Mouse (Mus musculus) ES-Bruce4 (cell line): ENCODE results near the gene Ano6. TPM values are rescaled to one million over a fixed set of nuclear protein-coding genes. Genes with fewer than 3 reads are reported as not detected.
"Not testable (repeated sequence)": the region's sequence is repeated elsewhere in the genome, so short reads cannot be mapped to it uniquely, and the experiment has no call there.

Experiments used
- H3K27ac ChIP-seq: 2 replicates; pipeline ENCODE4 v1.5.1; 2012; ENCODE audit warnings: low read length, inconsistent platforms; ENCODE audit not compliant: insufficient read depth
- H3K27me3 ChIP-seq: 2 replicates; pipeline ENCODE4 v1.6.1; 2012; ENCODE audit warnings: mild to moderate bottlenecking, low read length, inconsistent platforms; ENCODE audit not compliant: control insufficient read depth, poor library complexity, insufficient read depth, severe bottlenecking
- H3K36me3 ChIP-seq: 2 replicates; pipeline ENCODE4 v1.6.1; 2012; ENCODE audit warnings: inconsistent platforms, mild to moderate bottlenecking, low read length, moderate library complexity; ENCODE audit not compliant: control insufficient read depth, poor library complexity, insufficient read depth, severe bottlenecking
- H3K4me1 ChIP-seq: one replicate; pipeline ENCODE4 v1.8.1; 2011; ENCODE audit warnings: low read length; ENCODE audit not compliant: control insufficient read depth, insufficient read depth
- H3K4me3 ChIP-seq: 2 replicates; pipeline ENCODE4 v1.5.1; 2011; ENCODE audit warnings: low read depth, mild to moderate bottlenecking, low read length
- H3K9ac ChIP-seq: 2 replicates; pipeline ENCODE4 v1.6.1; 2012; ENCODE audit warnings: low read depth, mild to moderate bottlenecking, inconsistent platforms; ENCODE audit not compliant: poor library complexity, severe bottlenecking
- H3K9me3 ChIP-seq: replicated peaks from 2 replicates; pipeline ENCODE4 v1.6.1; 2012; ENCODE audit warnings: mild to moderate bottlenecking, low read length, inconsistent platforms; ENCODE audit not compliant: control insufficient read depth, poor library complexity, insufficient read depth, severe bottlenecking
- CTCF ChIP-seq: IDR thresholded peaks from one replicate; pipeline ENCODE4 v1.8.1; 2011; ENCODE audit warnings: low read depth, low read length
- EP300 ChIP-seq: IDR thresholded peaks from 2 replicates; pipeline ENCODE4 v1.6.1; 2011; ENCODE audit warnings: low read depth, low read length; ENCODE audit not compliant: insufficient read depth
- POLR2A ChIP-seq: IDR thresholded peaks from one replicate; pipeline ENCODE4 v1.8.1; 2011; ENCODE audit warnings: low read length; ENCODE audit not compliant: insufficient read depth
- polyA plus RNA-seq: library from polyadenylated mRNA; stranded (reverse); fragments of >200 nt; gene quantifications from 2 replicates; pipeline ENCODE4 v1.2.4, GENCODE M21; 2011; ENCODE audit warnings: low read depth; ENCODE audit not compliant: missing spikeins, insufficient read depth, insufficient read length

The Ano6 gene
- polyA plus RNA-seq, 1 experiment: 42.5 TPM

DNA sequence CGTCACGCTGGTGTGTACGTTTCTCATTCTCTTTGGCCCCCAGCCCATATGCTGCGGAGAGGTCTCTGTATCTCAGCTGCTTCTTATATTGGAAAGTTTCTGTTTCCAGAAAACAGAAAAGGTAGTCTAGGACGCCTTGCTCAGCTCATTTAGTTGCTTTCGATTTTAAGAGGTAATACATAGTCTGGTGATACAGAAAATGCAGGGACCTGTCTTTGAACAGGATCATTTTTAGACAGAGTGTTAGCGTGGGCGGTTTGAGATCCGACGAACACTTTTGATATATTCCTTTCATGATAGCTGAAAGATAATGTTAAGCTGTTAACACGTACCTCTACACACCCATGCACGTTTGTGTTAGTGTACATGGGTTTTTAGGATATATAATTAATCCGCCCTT is 35.9 kb downstream of the Ano6 start:
- Histone ChIP-seq H3K27me3 (no peaks in the 10 kb centered on the region), H3K27ac (no peak overlapping the region), H3K9ac (no peak overlapping the region), H3K4me3 (no peak overlapping the region), H3K36me3 (no peaks in the 10 kb centered on the region), H3K4me1 (peaks cover 10% of the 10 kb centered on the region), H3K9me3 (no peaks in the 10 kb centered on the region)
- TF ChIP-seq CTCF (no peak), EP300 (no peak)

- Histone ChIP-seq H3K4me1 (peaks cover 10% of the 10 kb centered on the region), H3K4me3 (no peak overlapping the region), H3K27me3 (no peaks in the 10 kb centered on the region), H3K36me3 (no peaks in the 10 kb centered on the region), H3K9me3 (no peaks in the 10 kb centered on the region), H3K9ac (no peak overlapping the region), H3K27ac (peak overlapping the region; percentile 31; the same call in 1 of the 2 replicates)
- TF ChIP-seq POLR2A: no peak
- TF ChIP-seq EP300: 0 out of 2 replicates have a peak, but pooled peaks have one; percentile 18
Observed at GRCm38 (mm10) chr15:95827465-95827971, 36.9 kb downstream of the Ano6 start.

- not testable (repeated sequence) for H3K36me3 ChIP-seq, H3K9me3 ChIP-seq, H3K27me3 ChIP-seq, H3K4me3 ChIP-seq, H3K9ac ChIP-seq
- H3K4me1 ChIP-seq: peaks cover 10% of the 10 kb centered on the region
- peak overlapping the region; percentile 31; the same call in 1 of the 2 replicates for H3K27ac ChIP-seq
Observed at GRCm38 (mm10) chr15:95828018-95828646, 37.5 kb downstream of the Ano6 start.

DNA sequence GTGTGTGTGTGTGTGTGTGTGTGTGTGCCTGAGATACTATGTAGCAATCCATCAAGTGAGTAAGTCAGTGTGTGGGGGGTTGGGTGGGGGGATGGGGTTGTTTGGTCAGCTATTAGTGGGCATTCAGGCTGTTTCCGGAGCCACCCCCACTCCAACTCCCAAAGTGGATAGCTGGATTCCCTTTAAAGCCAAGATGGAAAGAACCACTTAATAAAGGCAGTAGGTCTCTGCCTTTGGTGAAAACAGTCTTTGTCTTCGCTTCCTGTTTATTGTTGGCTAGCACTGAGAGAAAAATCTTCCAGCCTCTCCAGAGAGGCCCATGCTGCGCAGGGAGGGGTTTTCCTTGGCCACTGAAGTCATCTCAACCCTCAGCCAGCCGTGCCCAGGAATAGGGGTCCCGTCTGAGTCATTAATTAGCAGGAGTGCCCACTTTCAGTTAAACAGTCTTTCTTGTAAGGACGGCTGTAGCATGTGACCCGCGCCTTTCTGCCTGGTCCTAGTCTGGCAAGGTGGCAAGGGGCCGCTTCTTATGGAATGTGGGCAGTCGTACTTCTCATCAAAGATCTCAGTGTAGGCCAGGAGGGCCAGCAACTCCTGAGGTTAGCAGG is 38.1 kb downstream of the Ano6 start:
- Histone ChIP-seq H3K4me1 (peaks cover 10% of the 10 kb centered on the region), H3K36me3 (no peaks in the 10 kb centered on the region), H3K9me3 (no peaks in the 10 kb centered on the region), H3K27ac (peak overlapping the region; percentile 57), H3K9ac (0 out of 2 replicates have a peak overlapping the region, but pooled peaks have one; percentile 64), H3K27me3 (no peaks in the 10 kb centered on the region), H3K4me3 (0 out of 2 replicates have a peak overlapping the region, but pooled peaks have one; percentile 3)
- TF ChIP-seq CTCF (no peak), EP300 (0 out of 2 replicates have a peak, but pooled peaks have one; percentile 31)

- H3K27me3 ChIP-seq: no peaks in the 10 kb centered on the region
- no peaks in the 10 kb centered on the region for H3K9me3 ChIP-seq
- H3K27ac ChIP-seq: peak overlapping the region; percentile 57
- peak overlapping the region; percentile 64 for H3K9ac ChIP-seq
- H3K4me3 ChIP-seq: peak overlapping the region; percentile 12
- no peaks in the 10 kb centered on the region for H3K36me3 ChIP-seq
- TF ChIP-seq CTCF: no peak
- no peak for TF ChIP-seq POLR2A
- TF ChIP-seq EP300: no peak
- peaks cover 10% of the 10 kb centered on the region for H3K4me1 ChIP-seq
Observed at GRCm38 (mm10) chr15:95829553-95830205, 39.0 kb downstream of the Ano6 start.

DNA sequence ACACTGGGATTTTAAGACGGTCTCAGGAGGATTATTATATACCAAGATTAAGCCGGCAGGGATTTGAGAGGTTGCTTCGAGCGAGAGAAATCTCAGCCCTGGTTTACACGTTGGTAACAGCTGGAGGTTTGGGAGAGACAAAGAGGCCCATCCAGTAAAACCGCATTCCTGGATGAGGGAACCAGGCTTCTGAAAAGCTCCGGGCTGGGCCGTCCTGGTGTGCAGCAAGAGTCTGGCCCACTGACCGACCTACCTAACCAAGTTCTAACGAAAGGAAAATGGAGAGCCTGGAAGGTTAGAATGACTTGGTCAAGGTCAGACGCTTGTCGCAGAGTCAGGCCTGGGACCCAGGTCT is 39.5 kb downstream of the Ano6 start:
- peak overlapping the region; percentile 12 for H3K4me3 ChIP-seq
- no peaks in the 10 kb centered on the region for H3K36me3 ChIP-seq
- peak overlapping the region; percentile 64 for H3K9ac ChIP-seq
- H3K9me3 ChIP-seq: no peaks in the 10 kb centered on the region
- no peak for TF ChIP-seq POLR2A
- no peak; the same call in 1 of the 2 replicates for TF ChIP-seq EP300
- no peak for TF ChIP-seq CTCF
- H3K4me1 ChIP-seq: peaks cover 10% of the 10 kb centered on the region
- H3K27me3 ChIP-seq: no peaks in the 10 kb centered on the region
- peak overlapping the region; percentile 57 for H3K27ac ChIP-seq
